Mouse (Mus musculus) embryonic facial prominence, embryonic 11.5 days (tissue): ENCODE results near the gene Gm17304. TPM values are rescaled to one million over a fixed set of nuclear protein-coding genes. Genes with fewer than 3 reads are reported as not detected.

ENCODE experiments used
- ATAC-seq: fragments of 200-750 bp; cut with Nextera tagmentation; replicated peaks from 2 replicates; pipeline ENCODE4 v1.8.0; 2017; ENCODE audit warnings: low read depth; ENCODE audit not compliant: insufficient number of reproducible peaks, low FRiP score, low TSS enrichment
- DNase-seq: peaks from one replicate; pipeline ENCODE4 v3.0.0-alpha.2; 2015; ENCODE audit warnings: low spot score
- H3K27ac ChIP-seq: fragments of 300-500 bp; sonication (generic); replicated peaks from 2 replicates; pipeline ENCODE4 v1.5.1; 2014; ENCODE audit warnings: mild to moderate bottlenecking, low read depth, low read length, control low read depth
- H3K27me3 ChIP-seq: fragments of 300-500 bp; sonication (generic); 2 replicates; pipeline ENCODE4 v1.6.1; 2014; ENCODE audit warnings: mild to moderate bottlenecking, low read length, moderate library complexity, mixed read lengths; ENCODE audit not compliant: control insufficient read depth, insufficient read depth
- H3K36me3 ChIP-seq: fragments of 300-500 bp; sonication (generic); replicated peaks from 2 replicates; pipeline ENCODE4 v1.6.1; 2014; ENCODE audit warnings: low read depth, mild to moderate bottlenecking, low read length, moderate library complexity, mixed read lengths; ENCODE audit not compliant: control insufficient read depth, insufficient read depth
- H3K4me1 ChIP-seq: fragments of 300-500 bp; sonication (generic); 2 replicates; pipeline ENCODE4 v1.6.1; 2014; ENCODE audit warnings: low read length, mixed read lengths; ENCODE audit not compliant: control insufficient read depth, insufficient read depth
- H3K4me2 ChIP-seq: fragments of 300-500 bp; sonication (generic); 2 replicates; pipeline ENCODE4 v1.6.1; 2014; ENCODE audit warnings: low read depth, mild to moderate bottlenecking, control low read depth, low read length, moderate library complexity
- H3K4me3 ChIP-seq: fragments of 300-500 bp; sonication (generic); 2 replicates; pipeline ENCODE4 v1.5.1; 2014; ENCODE audit warnings: low read depth, low read length, control low read depth
- H3K9ac ChIP-seq: fragments of 300-500 bp; sonication (generic); replicated peaks from 2 replicates; pipeline ENCODE4 v1.6.1; 2014; ENCODE audit warnings: mild to moderate bottlenecking, control low read depth, low read length
- H3K9me3 ChIP-seq: fragments of 300-500 bp; sonication (generic); replicated peaks from 2 replicates; pipeline ENCODE4 v1.6.1; 2016; ENCODE audit warnings: mild to moderate bottlenecking, low read length, inconsistent platforms, mixed read lengths; ENCODE audit not compliant: control insufficient read depth
- WGBS: fragments of 180-500 bp; shearing (Covaris S2); extraction: QIAGEN DNeasy Blood & Tissue Kit; methylation state at CpG from one replicate; pipeline ENCODE4 v1.1.7; 2014; 5-methylcytosine and 5-hydroxymethylcytosine counted together
- polyA plus RNA-seq: library from polyadenylated mRNA; unstranded; fragments of >200 nt; fragmentation: Nextera tagmentation; extraction: Ambion mirVana; gene quantifications from 2 replicates; pipeline ENCODE4 v1.2.1, GENCODE M21; 2014

Gene Gm17304
- polyA plus RNA-seq, 1 experiment from 2014 or later = not detected

GRCm38 (mm10) chr5:106577237-106577888 lies 31.5 kb upstream of the Gm17304 start:
- Histone ChIP-seq H3K9ac (no peak overlapping the region), H3K4me2 (no peak overlapping the region), H3K36me3 (no peaks in the 10 kb centered on the region), H3K9me3 (no peaks in the 10 kb centered on the region), H3K4me3 (no peak overlapping the region), H3K4me1 (no peaks in the 10 kb centered on the region), H3K27ac (no peak overlapping the region), H3K27me3 (peaks cover 5% of the 10 kb centered on the region; the same call in 1 of the 2 replicates)
- ATAC-seq (no peak), DNase-seq (no peak)
- 45% methylated on average over 9 of the region's 9 CpGs for WGBS

- no peak overlapping the region for H3K4me3 ChIP-seq
- ATAC-seq (no peak), DNase-seq (no peak)
- H3K4me2 ChIP-seq = no peak overlapping the region
- H3K27ac ChIP-seq = no peak overlapping the region
- no peaks in the 10 kb centered on the region for H3K9me3 ChIP-seq
- H3K36me3 ChIP-seq = no peaks in the 10 kb centered on the region
- no peaks in the 10 kb centered on the region for H3K27me3 ChIP-seq
- H3K9ac ChIP-seq = no peak overlapping the region
- H3K4me1 ChIP-seq = no peaks in the 10 kb centered on the region
- WGBS = 78% methylated on average over 7 of the region's 7 CpGs
These were observed 28.0 kb upstream of the Gm17304 start for GRCm38 (mm10) chr5:106580943-106581342.

- no peak for ATAC-seq
- H3K4me1 ChIP-seq = no peaks in the 10 kb centered on the region
- H3K36me3 ChIP-seq = no peaks in the 10 kb centered on the region; the same call in 1 of the 2 replicates
- no peak for DNase-seq
- H3K4me3 ChIP-seq = no peak overlapping the region
- no peak overlapping the region for H3K4me2 ChIP-seq
- H3K27me3 ChIP-seq = no peaks in the 10 kb centered on the region
- H3K9ac ChIP-seq = no peak overlapping the region
- no peak overlapping the region for H3K27ac ChIP-seq
- WGBS = 92% methylated on average over 9 of the region's 9 CpGs
- H3K9me3 ChIP-seq = no peaks in the 10 kb centered on the region
These were observed 19.9 kb upstream of the Gm17304 start for GRCm38 (mm10) chr5:106589006-106589405.

- ATAC-seq (no peak), DNase-seq (no peak)
- Histone ChIP-seq H3K4me2 (no peak overlapping the region), H3K27ac (no peak overlapping the region), H3K4me3 (no peak overlapping the region), H3K4me1 (no peaks in the 10 kb centered on the region), H3K9me3 (no peaks in the 10 kb centered on the region), H3K36me3 (no peaks in the 10 kb centered on the region; the same call in 1 of the 2 replicates), H3K9ac (no peak overlapping the region), H3K27me3 (no peaks in the 10 kb centered on the region)
- WGBS = 92% methylated on average over 11 of the region's 11 CpGs
These were observed 19.2 kb upstream of the Gm17304 start for GRCm38 (mm10) chr5:106589670-106590069.

GRCm38 (mm10) chr5:106590686-106591085 lies 18.2 kb upstream of the Gm17304 start:
- H3K27ac ChIP-seq = no peak overlapping the region
- no peaks in the 10 kb centered on the region for H3K4me1 ChIP-seq
- no peaks in the 10 kb centered on the region for H3K27me3 ChIP-seq
- ATAC-seq (no peak), DNase-seq (no peak)
- no peaks in the 10 kb centered on the region for H3K9me3 ChIP-seq
- no peak overlapping the region for H3K4me2 ChIP-seq
- H3K4me3 ChIP-seq = no peak overlapping the region
- 85% methylated on average over 5 of the region's 5 CpGs for WGBS
- no peaks in the 10 kb centered on the region; the same call in 1 of the 2 replicates for H3K36me3 ChIP-seq
- no peak overlapping the region for H3K9ac ChIP-seq

- ATAC-seq = no peak
- no peaks in the 10 kb centered on the region for H3K27me3 ChIP-seq
These were observed 14.5 kb upstream of the Gm17304 start for GRCm38 (mm10) chr5:106594388-106594787.

GRCm38 (mm10) chr5:106597472-106597871 lies 11.4 kb upstream of the Gm17304 start:
- Histone ChIP-seq H3K4me2 (no peak overlapping the region), H3K27me3 (no peaks in the 10 kb centered on the region), H3K4me3 (no peak overlapping the region), H3K27ac (no peak overlapping the region), H3K9me3 (no peaks in the 10 kb centered on the region), H3K9ac (no peak overlapping the region), H3K36me3 (no peaks in the 10 kb centered on the region; the same call in 1 of the 2 replicates), H3K4me1 (no peaks in the 10 kb centered on the region)
- 90% methylated on average over 2 of the region's 2 CpGs for WGBS
- ATAC-seq = no peak
- no peak for DNase-seq

More at GRCm38 (mm10) chr5:106594388-106594787, 14.5 kb upstream of the Gm17304 start:
- H3K27ac ChIP-seq = no peak overlapping the region
- DNase-seq = peak; percentile 45
- no peak overlapping the region for H3K4me3 ChIP-seq
- no peak overlapping the region for H3K9ac ChIP-seq
- H3K36me3 ChIP-seq = no peaks in the 10 kb centered on the region; the same call in 1 of the 2 replicates
- no peaks in the 10 kb centered on the region for H3K9me3 ChIP-seq
- H3K4me1 ChIP-seq = no peaks in the 10 kb centered on the region
- no peak overlapping the region for H3K4me2 ChIP-seq

GRCm38 (mm10) chr5:106599482-106599881 lies 9.4 kb upstream of the Gm17304 start:
- 85% methylated on average over 8 of the region's 8 CpGs for WGBS
- Histone ChIP-seq H3K36me3 (no peaks in the 10 kb centered on the region), H3K9me3 (no peaks in the 10 kb centered on the region), H3K27me3 (no peaks in the 10 kb centered on the region), H3K9ac (no peak overlapping the region), H3K4me2 (no peak overlapping the region), H3K27ac (no peak overlapping the region), H3K4me3 (no peak overlapping the region), H3K4me1 (no peaks in the 10 kb centered on the region)
- no peak for DNase-seq
- ATAC-seq = no peak
